Mouse (Mus musculus): Measurements from ENCODE around the gene Htatip2. TPM values are rescaled to one million over a fixed set of nuclear protein-coding genes. Genes with fewer than 3 reads are reported as not detected.
A peak's percentile ranks its signal among the peaks of the same experiment; 100 is the strongest.

Htatip2 gene
- polyA plus RNA-seq (2012; rRNA removed) = 10.6 and 11.9 TPM in 2 replicates

DNA sequence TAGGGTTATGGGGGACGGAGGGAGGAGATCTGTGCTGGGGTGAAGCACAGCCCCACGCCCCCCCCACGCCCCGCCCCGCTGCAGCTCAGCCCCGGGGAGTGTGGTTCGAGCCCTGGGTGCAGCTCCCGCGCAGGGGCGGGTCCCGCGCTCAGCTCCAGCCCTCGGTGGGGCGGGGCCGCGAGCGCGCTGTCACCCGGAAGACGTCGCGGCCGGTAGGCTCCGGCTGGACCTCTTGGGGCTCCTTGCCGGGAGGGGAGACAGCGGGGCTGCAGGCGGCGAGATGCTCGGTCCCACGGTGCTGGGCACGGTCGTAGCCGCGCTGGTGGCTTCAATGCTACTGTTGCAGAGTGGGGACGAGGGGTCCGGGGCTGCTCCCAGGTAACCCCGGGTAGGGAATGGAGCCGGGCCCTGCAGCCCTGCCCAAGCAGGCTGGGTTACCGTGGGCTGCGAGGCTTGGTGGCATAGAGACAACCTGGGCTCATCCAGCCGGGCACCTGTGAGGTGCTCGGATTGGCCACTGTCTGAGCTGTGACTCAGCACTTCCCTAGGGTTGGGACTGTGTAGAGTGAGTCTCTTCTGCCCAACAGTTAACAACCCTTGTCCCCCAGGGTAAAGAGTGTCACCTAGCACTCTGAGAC lies at the start of gene Htatip2:
Htatip2 (plus strand) TSS at position 182 of the 638 bp plus-strand sequence.
- H3K27me3 ChIP-seq (ENCODE audit: control insufficient read depth, insufficient read depth, low read length) = no peaks in the 10 kb centered on the region
- peak; percentile 82 for DNase-seq
- H3K36me3 ChIP-seq (ENCODE audit: control insufficient read depth, insufficient read depth, low read length) = no peaks in the 10 kb centered on the region
- peaks cover 5% of the 10 kb centered on the region; the same call in 1 of the 2 replicates for H3K4me1 ChIP-seq (replicated peaks; ENCODE audit: control insufficient read depth, insufficient read depth, low read length)
- H3K27ac ChIP-seq (ENCODE audit: control insufficient read depth, insufficient read depth, low read length) = no peak within 1 kb of the TSS
- WGBS = 1% methylated on average over 42 of the region's 42 CpGs
- peak; percentile 54; the same call in 1 of the 2 replicates for TF ChIP-seq CTCF (IDR thresholded peaks at IDR 0.05; ENCODE audit: borderline replicate concordance, control insufficient read depth, extremely low read depth, insufficient read depth, low read length, poor library complexity)
- peak; percentile 74; the same call in 1 of the 2 replicates for TF ChIP-seq POLR2A (IDR thresholded peaks at IDR 0.05; ENCODE audit: control insufficient read depth, extremely low read depth, insufficient read depth, low read length, poor library complexity)
- H3K4me3 ChIP-seq (ENCODE audit: control insufficient read depth, insufficient read depth, low read length) = peak within 1 kb of the TSS; percentile 56

- Histone ChIP-seq H3K27ac (ENCODE audit: control insufficient read depth, insufficient read depth, low read length) (no peak overlapping the region), H3K4me1 (replicated peaks; ENCODE audit: control insufficient read depth, insufficient read depth, low read length) (no peaks in the 10 kb centered on the region), H3K27me3 (ENCODE audit: control insufficient read depth, insufficient read depth, low read length) (no peaks in the 10 kb centered on the region; the same call in 1 of the 2 replicates), H3K36me3 (ENCODE audit: control insufficient read depth, insufficient read depth, low read length) (no peaks in the 10 kb centered on the region), H3K4me3 (ENCODE audit: control insufficient read depth, insufficient read depth, low read length) (no peak overlapping the region)
- TF ChIP-seq POLR2A (IDR thresholded peaks at IDR 0.05; ENCODE audit: control insufficient read depth, extremely low read depth, insufficient read depth, low read length, poor library complexity) (no peak), CTCF (IDR thresholded peaks at IDR 0.05; ENCODE audit: borderline replicate concordance, control insufficient read depth, extremely low read depth, insufficient read depth, low read length, poor library complexity) (no peak)
- no peak for DNase-seq
- WGBS = 71% methylated on average over 9 of the region's 9 CpGs
Measured at GRCm38 (mm10) chr7:49709381-49710021, 49.4 kb upstream of the Htatip2 start.

- 89% methylated on average over 15 of the region's 15 CpGs for WGBS
- no peak for DNase-seq
- Histone ChIP-seq H3K4me1 (replicated peaks; ENCODE audit: control insufficient read depth, insufficient read depth, low read length) (no peaks in the 10 kb centered on the region), H3K36me3 (ENCODE audit: control insufficient read depth, insufficient read depth, low read length) (no peaks in the 10 kb centered on the region), H3K4me3 (ENCODE audit: control insufficient read depth, insufficient read depth, low read length) (no peak overlapping the region), H3K27me3 (ENCODE audit: control insufficient read depth, insufficient read depth, low read length) (no peaks in the 10 kb centered on the region; the same call in 1 of the 2 replicates), H3K27ac (ENCODE audit: control insufficient read depth, insufficient read depth, low read length) (no peak overlapping the region)
- no peak for TF ChIP-seq CTCF (IDR thresholded peaks at IDR 0.05; ENCODE audit: borderline replicate concordance, control insufficient read depth, extremely low read depth, insufficient read depth, low read length, poor library complexity)
- no peak for TF ChIP-seq POLR2A (IDR thresholded peaks at IDR 0.05; ENCODE audit: control insufficient read depth, extremely low read depth, insufficient read depth, low read length, poor library complexity)
Measured at GRCm38 (mm10) chr7:49717942-49718733, 40.8 kb upstream of the Htatip2 start.

- Histone ChIP-seq H3K4me1 (replicated peaks; ENCODE audit: control insufficient read depth, insufficient read depth, low read length) (no peaks in the 10 kb centered on the region), H3K27me3 (ENCODE audit: control insufficient read depth, insufficient read depth, low read length) (no peaks in the 10 kb centered on the region), H3K4me3 (ENCODE audit: control insufficient read depth, insufficient read depth, low read length) (no peak overlapping the region), H3K27ac (ENCODE audit: control insufficient read depth, insufficient read depth, low read length) (no peak overlapping the region), H3K36me3 (ENCODE audit: control insufficient read depth, insufficient read depth, low read length) (no peaks in the 10 kb centered on the region)
- no peak for DNase-seq
- TF ChIP-seq POLR2A (IDR thresholded peaks at IDR 0.05; ENCODE audit: control insufficient read depth, extremely low read depth, insufficient read depth, low read length, poor library complexity) (no peak), CTCF (IDR thresholded peaks at IDR 0.05; ENCODE audit: borderline replicate concordance, control insufficient read depth, extremely low read depth, insufficient read depth, low read length, poor library complexity) (no peak)
- 87% methylated on average over 4 of the region's 4 CpGs for WGBS
Measured at GRCm38 (mm10) chr7:49734342-49734741, 24.6 kb upstream of the Htatip2 start.

- Histone ChIP-seq H3K4me3 (ENCODE audit: control insufficient read depth, insufficient read depth, low read length) (no peak overlapping the region), H3K27ac (ENCODE audit: control insufficient read depth, insufficient read depth, low read length) (no peak overlapping the region), H3K4me1 (replicated peaks; ENCODE audit: control insufficient read depth, insufficient read depth, low read length) (peaks cover 6% of the 10 kb centered on the region; the same call in 1 of the 2 replicates), H3K36me3 (ENCODE audit: control insufficient read depth, insufficient read depth, low read length) (no peaks in the 10 kb centered on the region), H3K27me3 (ENCODE audit: control insufficient read depth, insufficient read depth, low read length) (no peaks in the 10 kb centered on the region)
- 93% methylated on average over 8 of the region's 8 CpGs for WGBS
- TF ChIP-seq POLR2A (IDR thresholded peaks at IDR 0.05; ENCODE audit: control insufficient read depth, extremely low read depth, insufficient read depth, low read length, poor library complexity) = no peak
- no peak for TF ChIP-seq CTCF (IDR thresholded peaks at IDR 0.05; ENCODE audit: borderline replicate concordance, control insufficient read depth, extremely low read depth, insufficient read depth, low read length, poor library complexity)
- no peak for DNase-seq
Measured at GRCm38 (mm10) chr7:49739448-49739847, 19.5 kb upstream of the Htatip2 start.

DNA sequence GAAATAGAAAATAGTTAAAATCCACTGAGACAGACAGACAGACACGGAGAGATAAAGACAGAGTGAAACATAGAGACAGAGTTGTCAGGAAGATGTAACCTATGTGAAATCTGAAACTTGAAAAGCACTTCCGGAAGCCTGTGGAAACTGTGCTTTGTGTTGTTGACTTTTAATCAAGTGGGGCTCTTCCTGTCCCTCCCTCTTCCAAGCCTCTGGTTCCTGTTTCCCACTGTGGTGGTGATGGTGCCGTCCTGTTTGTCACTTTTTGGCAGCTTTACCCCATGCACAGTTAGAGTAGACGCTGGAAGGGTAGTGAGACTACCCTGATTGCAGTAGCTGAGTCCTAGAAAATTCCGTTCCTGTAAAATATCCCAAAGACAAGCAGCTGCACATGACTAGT lies 17.4 kb upstream of the Htatip2 start:
- Histone ChIP-seq H3K27ac (ENCODE audit: control insufficient read depth, insufficient read depth, low read length) (no peak overlapping the region), H3K4me3 (ENCODE audit: control insufficient read depth, insufficient read depth, low read length) (no peak overlapping the region), H3K27me3 (ENCODE audit: control insufficient read depth, insufficient read depth, low read length) (no peaks in the 10 kb centered on the region), H3K4me1 (replicated peaks; ENCODE audit: control insufficient read depth, insufficient read depth, low read length) (peaks cover 6% of the 10 kb centered on the region; the same call in 1 of the 2 replicates), H3K36me3 (ENCODE audit: control insufficient read depth, insufficient read depth, low read length) (no peaks in the 10 kb centered on the region)
- WGBS = 11% methylated on average over 5 of the region's 5 CpGs
- TF ChIP-seq CTCF (IDR thresholded peaks at IDR 0.05; ENCODE audit: borderline replicate concordance, control insufficient read depth, extremely low read depth, insufficient read depth, low read length, poor library complexity) = no peak
- TF ChIP-seq POLR2A (IDR thresholded peaks at IDR 0.05; ENCODE audit: control insufficient read depth, extremely low read depth, insufficient read depth, low read length, poor library complexity) = no peak
- no peak for DNase-seq
